Mouse (Mus musculus) MEL-GATA-1-ER (cell line): ENCODE results near the gene Slc1a3.

ENCODE experiments used
- DNase-seq: peaks from one replicate; pipeline ENCODE4 v3.0.0-alpha.2; 2012; ENCODE audit warnings: low read depth; ENCODE audit errors: extremely low read depth

Gene Slc1a3

GRCm38 (mm10) chr15:8710146-8711006 lies at the start of gene Slc1a3:
Gene Slc1a3, minus strand, starts transcription at chr15:8710764.
- no peak for DNase-seq

DNA sequence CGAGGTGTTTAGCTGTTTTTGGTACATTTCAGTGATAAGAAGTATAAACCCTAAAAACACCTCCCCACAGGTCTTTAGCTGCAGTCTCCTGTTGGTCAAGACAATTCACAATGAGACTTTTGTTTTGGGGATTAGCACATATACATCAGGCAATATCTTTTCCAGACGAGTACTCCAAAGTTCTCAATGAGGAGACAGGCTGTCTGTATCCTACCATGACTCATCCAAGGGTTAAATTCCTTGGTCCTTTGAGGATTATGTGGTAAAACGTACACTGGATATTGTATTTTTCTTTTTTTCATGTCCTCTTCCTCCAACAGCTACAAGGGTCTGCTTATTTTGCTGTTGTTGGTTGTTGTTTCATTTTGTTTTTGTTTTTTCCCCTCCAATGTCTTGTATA lies 48.5 kb upstream of the Slc1a3 start:
- DNase-seq, result no peak

DNA sequence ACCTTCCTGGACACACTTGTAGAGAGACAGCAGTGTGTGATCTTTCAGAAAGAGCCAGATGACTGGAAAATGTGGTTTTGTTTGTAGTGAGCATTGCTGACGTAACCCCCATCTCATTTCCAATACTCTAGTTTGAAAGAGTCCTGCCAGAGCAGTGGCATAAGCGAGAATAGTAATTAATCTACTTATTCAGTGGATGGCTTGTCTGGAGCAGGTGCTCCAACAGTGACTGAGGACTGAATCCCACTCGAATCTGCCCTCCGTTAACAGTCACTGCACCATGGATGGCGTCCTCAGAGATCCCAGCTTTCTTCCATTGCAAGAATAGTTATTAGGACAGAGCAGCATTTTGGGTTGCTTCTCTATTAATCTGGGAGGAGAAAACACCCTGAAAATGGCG lies 45.9 kb upstream of the Slc1a3 start:
- no peak for DNase-seq

DNA sequence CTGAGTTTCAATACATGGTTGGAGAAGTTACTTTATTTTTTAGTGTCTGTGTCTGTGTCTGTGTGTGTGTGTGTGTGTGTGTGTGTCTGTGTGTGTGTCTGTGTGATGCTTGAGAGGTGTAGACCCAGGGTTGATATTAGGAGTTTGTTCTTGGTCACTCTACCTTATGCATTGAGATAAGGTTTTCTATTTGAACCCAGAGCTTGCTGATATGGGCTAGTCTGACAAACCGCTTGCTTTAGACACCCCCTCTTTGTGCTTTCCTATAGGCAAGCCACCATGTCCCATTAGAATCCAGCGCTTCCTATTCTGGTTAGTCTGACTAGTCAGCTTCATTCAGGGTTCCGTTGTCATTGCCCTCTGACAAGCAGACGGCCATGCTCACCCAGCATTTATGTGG lies 39.2 kb upstream of the Slc1a3 start:
- no peak for DNase-seq

DNA sequence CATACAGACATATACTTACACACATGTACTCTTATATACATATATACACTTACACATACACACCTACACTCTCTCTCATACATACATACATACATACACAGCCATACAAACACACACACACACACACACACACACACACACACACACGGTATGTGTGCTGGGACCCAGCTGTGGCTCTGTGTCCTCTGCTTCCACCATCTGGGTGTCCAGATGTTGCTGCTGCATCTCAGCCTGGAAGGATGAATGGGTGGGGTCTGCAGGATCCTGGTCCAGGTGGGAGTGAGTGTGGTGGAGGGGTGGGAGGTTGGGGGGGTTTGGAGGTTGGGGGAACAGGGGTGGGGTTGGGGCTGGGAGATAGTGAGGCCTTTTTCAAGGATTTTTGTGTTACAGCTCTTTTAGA lies 38.2 kb upstream of the Slc1a3 start:
- DNase-seq, result no peak

GRCm38 (mm10) chr15:8741593-8741992 lies 31.0 kb upstream of the Slc1a3 start:
- no peak for DNase-seq

GRCm38 (mm10) chr15:8740724-8741123 lies 30.2 kb upstream of the Slc1a3 start:
- DNase-seq, result no peak

DNA sequence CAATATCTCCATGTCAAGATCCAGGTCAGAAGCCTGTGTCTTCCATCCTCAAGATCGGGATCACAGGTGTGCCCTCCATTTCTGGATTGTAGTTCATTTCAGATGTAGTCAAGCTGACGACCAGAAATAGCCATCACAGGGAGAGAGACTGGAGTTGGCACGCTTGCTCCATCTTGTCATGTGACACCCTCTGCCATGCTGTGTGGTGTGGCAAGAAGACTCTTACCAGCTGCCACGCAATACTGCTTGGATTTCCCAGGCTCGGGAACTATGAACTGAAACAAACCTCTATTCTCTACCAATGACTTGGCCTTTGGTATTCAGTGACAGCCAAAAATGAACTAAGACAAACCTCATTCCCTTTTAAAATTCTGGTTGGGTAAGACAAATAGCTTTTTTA lies 27.6 kb upstream of the Slc1a3 start:
- no peak for DNase-seq

DNA sequence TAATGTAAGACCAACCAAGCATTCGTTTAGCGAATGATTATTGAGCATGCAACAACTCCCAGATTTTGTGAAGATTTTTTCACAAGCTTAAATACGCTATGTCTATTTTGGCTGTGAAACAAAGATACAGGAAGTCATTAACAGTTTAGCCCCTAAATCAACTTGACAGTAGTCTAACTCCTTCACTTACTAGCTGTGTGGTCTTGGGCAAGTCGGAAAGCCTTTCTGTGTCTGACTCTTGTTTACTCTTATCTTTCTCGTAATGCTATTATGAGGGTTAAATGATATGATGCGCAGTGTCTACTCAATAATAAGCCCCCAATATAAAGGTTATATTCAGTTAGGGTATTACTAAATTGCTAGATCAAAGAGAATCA lies 23.8 kb upstream of the Slc1a3 start:
- DNase-seq, result no peak

GRCm38 (mm10) chr15:8733669-8734362 lies 23.3 kb upstream of the Slc1a3 start:
- DNase-seq, result no peak

- no peak for DNase-seq
Observed at GRCm38 (mm10) chr15:8728861-8729260, 18.3 kb upstream of the Slc1a3 start.

DNA sequence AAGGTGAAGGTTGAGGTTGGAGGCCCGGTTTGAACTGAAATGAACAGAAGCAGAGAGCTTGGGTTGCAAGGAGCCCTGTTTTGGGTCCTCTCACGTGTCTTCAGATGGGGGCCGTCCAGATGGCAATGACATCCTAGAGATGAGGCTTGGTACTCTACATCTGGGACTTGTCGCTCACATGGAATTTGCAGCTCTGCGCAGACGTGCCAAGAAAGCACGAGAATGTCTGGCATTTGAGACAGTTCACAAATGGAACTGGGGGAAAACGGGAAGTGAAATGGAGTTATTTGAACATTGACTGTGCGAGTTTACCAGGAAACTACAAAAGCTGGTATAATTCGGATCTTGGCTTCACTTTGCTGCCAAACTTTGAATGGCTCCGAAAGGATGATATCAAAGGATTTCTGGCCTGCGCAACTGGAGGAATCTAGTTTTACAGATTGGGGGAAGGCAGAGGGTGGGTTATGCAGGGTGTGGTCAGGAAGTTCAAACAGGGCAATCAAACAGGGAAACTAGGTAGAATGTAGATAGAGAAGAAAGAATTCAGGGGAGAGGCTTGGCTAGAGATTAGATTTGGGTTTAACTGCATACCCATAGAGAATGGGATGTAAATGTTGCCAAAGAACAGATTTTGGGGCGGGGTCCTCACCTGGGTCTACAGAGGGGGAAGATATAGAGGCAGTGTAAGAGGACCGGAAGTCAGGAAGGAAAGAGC lies 12.0 kb upstream of the Slc1a3 start:
- DNase-seq, result no peak

DNA sequence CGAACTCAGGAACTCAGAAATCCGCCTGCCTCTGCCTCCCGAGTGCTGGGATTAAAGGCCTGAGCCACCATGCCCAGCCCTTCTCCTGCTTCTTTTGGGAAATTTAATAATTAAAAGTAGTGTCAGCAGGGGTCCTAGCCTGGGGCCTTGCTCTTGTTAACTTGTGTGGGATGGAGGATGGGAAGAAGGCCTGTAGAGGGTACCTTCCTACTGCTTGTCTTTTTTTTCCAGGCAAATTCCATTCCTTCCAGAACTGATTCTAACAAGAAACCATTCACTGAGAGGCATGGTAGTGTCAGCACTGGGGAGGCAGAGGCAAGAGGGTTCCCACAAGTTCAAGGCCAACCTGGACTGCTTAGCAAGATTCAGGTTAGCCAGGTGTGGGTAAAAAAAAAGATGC lies 11.2 kb upstream of the Slc1a3 start:
- no peak for DNase-seq

GRCm38 (mm10) chr15:8721005-8721404 lies 10.4 kb upstream of the Slc1a3 start:
- no peak for DNase-seq

DNA sequence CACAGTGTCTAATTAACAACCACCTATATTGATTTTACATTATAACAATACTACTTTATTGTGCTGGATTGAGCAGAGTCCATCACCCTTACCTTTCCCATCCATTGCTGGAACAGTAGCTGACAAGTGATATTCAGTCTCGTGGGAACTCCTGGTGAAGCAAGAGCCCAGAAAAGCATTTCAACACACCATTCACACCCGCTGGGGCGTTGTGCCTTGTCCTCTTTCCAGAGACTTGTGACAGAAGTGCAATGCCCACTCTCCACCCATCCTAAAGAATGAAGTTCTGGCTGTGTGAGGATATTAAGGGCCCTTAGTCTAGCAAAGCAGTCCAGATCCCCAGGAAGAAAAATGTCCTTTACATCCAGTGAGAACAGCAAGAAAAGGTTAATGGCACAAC lies 7.9 kb upstream of the Slc1a3 start:
- DNase-seq, result no peak

- no peak for DNase-seq
Observed at GRCm38 (mm10) chr15:8717021-8717571, 6.5 kb upstream of the Slc1a3 start.

- no peak for DNase-seq
Observed at GRCm38 (mm10) chr15:8716330-8716964, 5.9 kb upstream of the Slc1a3 start.

GRCm38 (mm10) chr15:8715666-8716065 lies 5.1 kb upstream of the Slc1a3 start:
- DNase-seq, result no peak

DNA sequence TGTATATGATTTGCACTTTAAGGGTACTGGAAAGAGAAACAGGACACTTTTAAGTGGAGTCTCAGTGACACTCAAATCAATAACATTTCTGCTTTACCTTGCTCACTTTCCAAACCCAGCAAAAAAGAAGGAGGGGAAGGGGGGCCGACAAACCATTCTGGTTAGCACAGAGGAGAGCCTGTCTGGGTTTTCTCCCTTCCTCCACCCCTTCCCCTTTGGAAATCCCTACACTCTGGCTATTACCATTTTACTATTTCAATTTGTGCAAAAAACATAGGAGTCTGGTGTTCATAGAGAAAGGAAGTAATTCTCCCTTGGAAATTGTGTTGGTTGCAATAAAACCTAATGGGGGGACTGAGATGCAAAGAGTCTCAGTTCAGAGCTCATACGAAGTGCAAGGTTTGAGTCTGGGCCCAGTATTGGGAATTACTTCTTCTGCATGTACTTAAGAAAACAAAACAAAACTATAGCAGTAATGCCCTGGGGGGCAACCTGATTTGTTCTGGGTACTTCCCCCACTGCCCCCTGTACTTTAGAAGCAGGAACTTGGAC lies 1.9 kb upstream of the Slc1a3 start:
- no peak for DNase-seq

GRCm38 (mm10) chr15:8711630-8712310 lies 1.2 kb upstream of the Slc1a3 start:
- no peak for DNase-seq

GRCm38 (mm10) chr15:8709578-8709977 lies 986 bp downstream of the Slc1a3 start:
- DNase-seq, result no peak
